Mouse (Mus musculus) NIH3T3 (cell line): Measurements from ENCODE around the gene Nckap1l.

ENCODE experiments used
- DNase-seq: peaks from one replicate; pipeline ENCODE4 v3.0.0-alpha.2; 2012; ENCODE audit warnings: low read depth

Gene Nckap1l

DNA sequence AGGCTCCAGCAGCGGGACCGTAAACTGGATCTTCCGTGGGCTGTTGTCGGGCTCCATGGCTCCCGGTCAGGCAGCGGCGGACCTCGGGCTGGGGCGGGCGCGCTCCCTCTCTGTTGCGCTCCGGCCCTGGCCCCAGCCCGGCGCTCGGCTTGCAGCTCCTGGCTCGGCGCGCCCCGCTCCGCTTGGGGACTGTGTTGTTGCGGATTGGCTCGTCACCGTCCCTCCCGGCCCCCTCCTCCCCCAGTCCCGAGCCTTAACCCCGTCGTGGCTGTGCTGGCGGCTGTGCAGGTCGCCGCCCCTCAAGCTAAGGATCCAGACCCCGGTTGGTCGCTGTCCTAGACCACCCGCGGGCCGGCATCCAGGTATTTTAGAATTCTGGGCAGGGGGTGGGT lies 84.2 kb downstream of the Nckap1l start, which contains the start of gene Ppp1r1a:
TSS of gene Ppp1r1a (minus strand) at position 182 of the 392 bp plus-strand sequence.
- DNase-seq = no peak

- DNase-seq = no peak
Measured at GRCm38 (mm10) chr15:103539259-103539658, 85.7 kb downstream of the Nckap1l start.

- DNase-seq = no peak
Measured at GRCm38 (mm10) chr15:103540646-103541045, 87.1 kb downstream of the Nckap1l start.

GRCm38 (mm10) chr15:103542526-103542925 lies 88.9 kb downstream of the Nckap1l start:
- no peak for DNase-seq

- DNase-seq = no peak
Measured at GRCm38 (mm10) chr15:103547983-103548382, 94.4 kb downstream of the Nckap1l start.
